Mouse (Mus musculus): ENCODE measurements around the gene Fchsd2.
A peak's percentile ranks its signal among the peaks of the same experiment; 100 is the strongest.

Gene Fchsd2

GRCm38 (mm10) chr7:101292696-101293095, 200.0 kb downstream of the Fchsd2 start:
- no peak for DNase-seq

- no peak for DNase-seq
These were observed 200.5 kb downstream of the Fchsd2 start for GRCm38 (mm10) chr7:101293138-101293537.

GRCm38 (mm10) chr7:101293611-101294010, 200.9 kb downstream of the Fchsd2 start:
- no peak for DNase-seq

- no peak for DNase-seq
These were observed 202.8 kb downstream of the Fchsd2 start for GRCm38 (mm10) chr7:101295438-101295837.

GRCm38 (mm10) chr7:101296252-101297022, 203.8 kb downstream of the Fchsd2 start:
- peak; percentile 80 for DNase-seq

DNA sequence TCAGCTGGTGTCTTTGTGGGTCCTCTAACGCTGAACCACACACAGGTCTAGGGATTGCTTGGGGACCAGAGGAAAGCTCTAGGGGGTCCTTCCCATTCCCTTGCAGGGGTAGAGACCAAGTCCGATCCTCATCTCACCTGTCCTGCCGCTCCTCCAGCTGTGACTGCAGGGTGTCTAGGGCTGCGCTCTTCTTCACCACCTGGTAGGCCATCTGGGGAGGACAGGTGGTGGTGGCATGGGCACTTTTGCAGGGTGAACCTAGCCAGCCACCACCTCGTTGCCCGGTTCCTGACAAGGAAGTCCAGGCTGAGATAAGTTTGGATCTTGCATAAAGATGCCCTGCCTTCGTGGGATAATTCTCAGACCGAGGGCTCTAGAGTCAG, 204.4 kb downstream of the Fchsd2 start:
- DNase-seq: no peak

GRCm38 (mm10) chr7:101298375-101298774, 205.7 kb downstream of the Fchsd2 start:
- DNase-seq: no peak

DNA sequence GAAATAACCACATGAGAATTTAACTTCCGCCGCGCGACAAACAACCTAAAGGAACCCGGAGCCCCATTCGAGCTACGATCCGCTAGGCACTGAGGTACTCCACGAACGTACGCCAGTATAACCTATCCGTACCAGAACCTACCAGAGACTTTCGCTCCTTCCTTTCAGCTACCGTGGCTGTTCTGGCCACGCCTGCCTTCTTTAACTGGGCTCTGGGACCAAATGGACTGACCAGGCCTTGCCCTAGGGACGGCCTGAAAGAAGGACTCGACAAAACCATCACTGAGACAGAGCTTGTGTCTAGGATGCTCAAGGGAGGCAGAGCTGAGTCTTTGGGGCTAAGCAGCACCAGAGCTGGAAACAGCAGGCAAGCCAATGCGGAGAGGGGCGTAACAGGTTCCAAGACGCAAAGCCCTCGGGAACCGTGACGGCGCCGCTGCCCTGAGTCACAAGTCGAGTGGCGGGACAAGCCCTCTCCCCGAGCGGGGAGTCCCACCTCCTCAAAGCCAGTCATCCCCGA, 208.8 kb downstream of the Fchsd2 start:
- DNase-seq: peak; percentile 66

GRCm38 (mm10) chr7:101301881-101302456, 209.3 kb downstream of the Fchsd2 start, which contains the start of gene Atg16l2:
Gene Atg16l2 (minus strand): TSS chr7:101302251.
- DNase-seq: peak; percentile 98

DNA sequence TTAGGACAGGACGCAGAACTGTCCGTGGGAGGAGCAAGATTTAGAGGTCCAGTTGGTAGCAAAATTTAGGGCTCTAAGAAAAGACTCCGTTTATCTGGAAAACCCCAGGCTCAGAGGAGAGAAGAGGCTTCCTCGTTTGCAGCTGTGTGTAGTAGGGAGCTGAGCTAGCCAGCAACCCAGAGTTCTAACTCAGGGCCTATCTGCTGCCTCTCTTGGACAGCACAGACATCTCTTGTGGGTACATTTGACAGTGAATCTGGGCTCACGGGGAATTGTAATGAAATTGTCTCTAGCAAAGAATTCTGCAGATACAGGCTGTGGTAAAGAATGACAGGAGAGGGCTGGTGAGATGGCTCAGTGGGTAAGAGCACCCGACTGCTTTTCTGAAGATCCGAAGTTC, 210.0 kb downstream of the Fchsd2 start:
- DNase-seq: no peak

DNA sequence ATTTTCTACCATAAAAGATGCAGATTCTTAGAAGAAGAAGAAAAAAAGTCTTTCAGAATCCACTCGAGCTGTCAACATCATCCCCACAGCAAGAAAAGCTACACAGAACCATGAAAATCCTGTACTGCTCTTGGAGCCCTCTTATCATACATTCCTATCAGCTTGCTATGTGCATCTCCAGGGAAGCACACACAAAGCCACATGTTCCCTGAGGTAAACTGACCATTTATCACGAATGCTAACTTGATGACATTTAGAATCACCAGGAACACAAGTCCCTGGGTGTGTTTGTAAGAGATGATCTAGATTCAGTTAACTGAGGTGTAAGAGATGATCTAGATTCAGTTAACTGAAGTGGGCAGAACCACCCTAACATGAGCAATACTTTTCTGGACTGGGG, 214.2 kb downstream of the Fchsd2 start:
- DNase-seq: no peak

DNA sequence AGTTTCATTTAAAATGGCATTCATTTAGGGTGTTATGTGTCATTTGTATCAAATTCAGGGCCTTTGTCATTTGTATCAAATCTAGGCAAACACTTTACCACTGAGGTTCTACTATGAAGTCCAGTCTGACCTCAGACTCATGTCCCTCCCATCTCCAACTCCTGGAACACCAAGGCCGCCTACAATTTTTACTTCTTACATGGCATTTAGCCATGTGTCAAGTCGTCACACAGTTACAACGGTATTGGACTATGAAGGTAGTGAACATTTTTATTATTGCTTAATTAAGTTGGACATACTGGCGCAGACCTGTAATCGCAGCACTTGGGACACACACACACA, 217.3 kb downstream of the Fchsd2 start:
- no peak for DNase-seq

DNA sequence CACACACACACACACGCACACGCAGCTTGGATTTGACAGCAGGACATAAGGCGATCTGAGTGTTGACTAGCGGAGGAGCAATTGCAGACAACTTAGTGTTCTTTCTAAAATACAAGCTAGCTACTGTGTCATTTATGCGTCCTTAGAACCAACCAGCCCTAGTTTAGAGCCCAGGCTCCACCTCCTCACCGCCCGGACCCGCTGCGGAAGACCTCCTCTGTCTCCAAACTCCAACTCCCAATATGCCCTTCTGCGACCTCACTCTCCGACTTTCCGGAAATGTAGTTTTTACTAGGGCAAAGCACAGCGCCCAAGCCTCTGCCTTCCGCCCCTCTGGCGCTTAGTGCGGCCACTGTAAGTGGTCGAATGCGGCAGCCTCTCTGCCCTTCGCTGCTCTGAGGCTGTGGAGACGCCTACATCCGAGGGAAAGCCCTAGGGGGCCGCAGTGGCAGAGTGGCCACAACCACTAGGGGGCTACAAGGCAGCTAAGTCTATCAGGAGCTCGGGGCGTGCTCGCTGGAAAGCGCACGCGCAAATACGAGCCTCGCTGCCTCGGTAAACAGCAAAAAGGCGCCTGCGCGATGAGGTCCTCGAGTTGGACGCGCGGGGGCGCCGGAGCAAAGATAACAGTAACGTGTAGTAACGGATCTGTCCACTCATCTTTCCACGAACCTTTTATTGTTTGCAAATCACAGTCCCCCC, 217.8 kb downstream of the Fchsd2 start:
- peak; percentile 98 for DNase-seq

GRCm38 (mm10) chr7:101311061-101311460, 218.4 kb downstream of the Fchsd2 start:
- DNase-seq: no peak

- DNase-seq: no peak
These were observed 220.4 kb downstream of the Fchsd2 start for GRCm38 (mm10) chr7:101313033-101313432.

DNA sequence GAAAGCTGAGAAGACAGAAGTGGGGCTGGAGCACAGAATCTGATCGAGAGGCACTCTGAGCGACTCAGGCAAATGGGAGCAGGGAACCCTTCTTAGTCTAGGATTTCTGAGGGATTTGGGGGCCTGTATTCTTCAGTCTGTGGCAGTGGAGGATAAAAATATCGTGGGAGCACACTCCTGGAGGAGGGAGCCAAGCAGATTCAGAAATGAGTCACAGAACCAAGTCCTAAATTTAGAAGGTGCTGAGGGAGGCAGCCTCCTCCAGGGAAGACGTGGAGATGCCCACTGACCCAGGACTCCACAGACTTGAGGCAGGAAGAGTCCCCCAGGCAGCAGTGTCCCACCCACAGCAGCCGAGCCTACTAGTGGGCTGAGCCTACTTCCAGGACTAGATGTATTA, 221.7 kb downstream of the Fchsd2 start:
- DNase-seq: no peak

DNA sequence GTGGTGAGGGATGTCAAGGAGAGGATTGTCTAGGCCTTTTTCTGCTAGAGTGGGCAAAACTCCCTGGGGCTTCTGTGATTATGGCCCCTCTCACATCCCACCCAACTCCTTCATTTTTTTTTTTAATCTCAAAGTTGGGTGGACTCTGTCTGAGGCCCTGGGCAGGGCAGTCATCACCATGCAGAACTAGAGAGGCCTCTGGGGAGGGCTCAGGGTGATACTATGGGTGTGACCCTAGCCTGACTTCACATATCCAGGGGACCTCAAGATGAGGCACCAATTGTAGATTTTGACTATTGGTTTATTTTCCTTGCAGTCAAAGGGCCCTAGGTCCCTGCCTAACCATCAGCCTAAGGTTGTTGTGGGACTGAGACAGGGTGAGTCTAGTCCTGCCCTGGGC, 223.0 kb downstream of the Fchsd2 start:
- DNase-seq: no peak

GRCm38 (mm10) chr7:101316591-101317001, 223.9 kb downstream of the Fchsd2 start:
- no peak for DNase-seq

DNA sequence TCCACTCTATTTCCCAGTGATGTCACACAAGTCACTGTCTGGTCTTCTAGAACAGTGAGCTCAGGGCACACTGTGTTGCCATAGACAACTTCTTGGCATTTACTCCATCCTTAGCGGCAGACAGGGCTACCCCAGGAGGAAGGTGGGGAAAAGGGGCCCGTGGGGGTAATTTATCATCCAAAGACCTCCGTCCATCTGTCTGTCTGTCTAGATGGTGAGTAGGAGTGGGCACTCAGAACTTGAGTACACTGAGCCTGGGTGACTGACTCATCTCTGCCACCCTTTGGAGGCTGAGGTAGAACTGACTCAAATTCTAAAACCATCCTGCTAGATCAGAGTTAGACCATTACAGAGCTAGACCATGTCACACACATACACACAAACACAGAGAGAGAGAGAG, 224.4 kb downstream of the Fchsd2 start, which contains the start of gene Stard10:
TSS of gene Stard10 (plus strand) at position 73 of the 400 bp plus-strand sequence.
- no peak for DNase-seq

DNA sequence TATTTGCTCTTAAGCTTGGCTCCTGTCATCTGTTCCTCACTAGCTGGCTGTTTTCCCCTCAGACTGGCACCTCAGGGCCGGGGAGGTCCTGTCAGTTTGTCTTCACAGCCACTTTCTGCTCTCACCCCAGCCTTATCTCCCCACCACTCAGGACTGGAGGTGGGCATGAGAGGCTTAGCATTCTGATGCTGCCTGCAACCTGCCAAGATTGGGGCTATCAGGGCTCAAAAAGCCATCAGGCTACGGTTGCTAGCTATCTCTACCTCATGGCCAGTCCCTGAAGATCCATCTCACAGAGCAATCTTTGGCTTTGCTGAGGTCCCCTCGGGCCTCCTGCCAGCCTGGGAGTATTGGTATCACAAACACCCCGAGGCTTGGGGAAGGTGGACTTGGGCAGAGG, 226.2 kb downstream of the Fchsd2 start:
- no peak for DNase-seq

- no peak for DNase-seq
These were observed 227.1 kb downstream of the Fchsd2 start for GRCm38 (mm10) chr7:101319796-101320195.

GRCm38 (mm10) chr7:101320399-101321217, 227.9 kb downstream of the Fchsd2 start:
- no peak for DNase-seq

Data from thymus, postnatal 14 days (tissue).